Mouse (Mus musculus) urinary bladder, postnatal 4 days (tissue): Measurements from ENCODE around the gene Ppp6r3.
"Not testable (repeated sequence)": the region's sequence is repeated elsewhere in the genome, so short reads cannot be mapped to it uniquely, and the experiment has no call there.

Experiments used
- DNase-seq, 2 experiments: peaks; one replicate each; pipeline ENCODE4 v3.0.0; 2021 to 2022; ENCODE audit warnings: low spot score in 2 of 2

The Ppp6r3 gene

DNA sequence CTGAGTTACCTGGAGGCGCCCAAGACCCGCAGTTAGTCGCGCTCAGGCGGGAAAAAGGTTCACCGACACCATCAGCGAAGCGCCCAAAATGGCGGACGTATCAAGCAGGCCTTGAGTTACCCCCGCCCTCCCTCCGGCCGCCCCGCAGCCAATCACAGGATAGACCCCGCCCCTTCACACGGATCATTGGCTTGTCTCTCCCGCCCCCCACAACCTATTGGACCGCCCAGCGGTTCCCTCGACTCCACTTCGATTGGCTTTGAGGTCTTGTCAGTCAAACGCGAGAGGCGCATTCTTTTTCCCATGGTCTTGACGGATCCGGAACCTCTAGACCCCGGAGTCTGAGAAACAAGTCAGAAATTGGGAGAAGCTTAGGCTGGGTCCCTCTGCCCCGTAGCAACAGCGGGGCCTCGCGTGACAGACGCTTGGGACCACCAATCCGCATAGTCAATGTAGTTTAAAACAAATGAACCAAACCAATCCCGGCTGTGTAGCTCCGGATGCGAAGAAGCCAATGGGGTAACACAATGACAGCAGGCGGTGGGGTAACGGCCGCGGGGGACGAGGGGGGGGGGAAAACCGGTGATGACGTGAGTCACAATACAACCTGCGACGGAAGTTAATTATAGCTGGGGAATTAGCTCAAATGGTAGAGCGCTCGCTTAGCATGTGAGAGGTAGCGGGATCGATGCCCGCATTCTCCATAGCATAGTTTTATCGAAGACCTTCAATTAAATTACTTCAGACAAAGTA is at the start of gene Ppp6r3:
Ppp6r3 (minus strand) TSS at position 118 of the 753 bp plus-strand sequence.
- DNase-seq: peak; percentile 97 to 99

DNA sequence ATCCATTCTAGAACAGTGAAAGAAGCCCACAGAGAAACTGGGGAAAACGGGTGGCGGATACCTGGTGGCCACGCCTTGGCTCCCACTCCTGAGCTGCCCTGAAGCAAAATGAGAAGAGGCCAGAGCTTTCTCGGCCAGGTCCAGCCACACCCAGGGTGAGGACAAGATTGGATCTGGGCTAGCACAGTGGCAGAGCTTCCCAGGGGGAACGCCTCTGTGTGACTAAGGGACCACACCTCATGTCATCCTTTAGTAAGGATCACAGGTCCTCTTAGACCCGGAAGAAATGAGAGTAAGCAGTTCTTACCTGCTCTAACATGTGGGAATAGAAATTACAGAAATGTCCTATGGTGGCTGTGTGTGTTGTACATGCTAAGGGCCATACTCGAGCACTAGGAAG is 49.6 kb upstream of the Ppp6r3 start:
- no peak for DNase-seq

GRCm38 (mm10) chr19:3623824-3624223 is 48.3 kb upstream of the Ppp6r3 start:
- DNase-seq: no peak

DNA sequence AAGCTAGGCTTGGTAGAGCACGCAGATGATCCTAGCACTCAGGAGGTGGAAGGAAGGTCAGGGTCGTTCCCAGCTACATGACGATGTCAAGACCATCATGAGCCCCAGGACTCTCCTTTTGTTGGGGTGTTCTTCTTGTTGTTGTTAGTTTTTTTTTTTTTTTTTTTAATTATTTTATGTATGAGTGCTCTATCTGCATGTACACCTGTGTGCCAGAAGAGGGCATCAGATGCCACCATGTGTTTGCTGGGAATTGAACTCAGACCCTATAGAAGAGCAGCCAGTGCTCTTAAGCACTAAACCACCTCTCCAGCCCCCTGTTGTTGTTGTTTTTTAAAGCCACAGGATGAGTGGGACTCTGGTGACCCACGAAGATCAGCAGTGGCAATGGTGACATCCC is 47.7 kb upstream of the Ppp6r3 start:
- no peak for DNase-seq

- DNase-seq: no peak
These were observed 45.3 kb upstream of the Ppp6r3 start for GRCm38 (mm10) chr19:3620871-3621270.

- DNase-seq: no peak
These were observed 43.8 kb upstream of the Ppp6r3 start for GRCm38 (mm10) chr19:3619359-3619758.

GRCm38 (mm10) chr19:3613991-3614390 is 38.4 kb upstream of the Ppp6r3 start:
- no peak for DNase-seq

- no peak for DNase-seq
These were observed 37.2 kb upstream of the Ppp6r3 start for GRCm38 (mm10) chr19:3612534-3613273.

GRCm38 (mm10) chr19:3611730-3612129 is 36.2 kb upstream of the Ppp6r3 start:
- no peak for DNase-seq

DNA sequence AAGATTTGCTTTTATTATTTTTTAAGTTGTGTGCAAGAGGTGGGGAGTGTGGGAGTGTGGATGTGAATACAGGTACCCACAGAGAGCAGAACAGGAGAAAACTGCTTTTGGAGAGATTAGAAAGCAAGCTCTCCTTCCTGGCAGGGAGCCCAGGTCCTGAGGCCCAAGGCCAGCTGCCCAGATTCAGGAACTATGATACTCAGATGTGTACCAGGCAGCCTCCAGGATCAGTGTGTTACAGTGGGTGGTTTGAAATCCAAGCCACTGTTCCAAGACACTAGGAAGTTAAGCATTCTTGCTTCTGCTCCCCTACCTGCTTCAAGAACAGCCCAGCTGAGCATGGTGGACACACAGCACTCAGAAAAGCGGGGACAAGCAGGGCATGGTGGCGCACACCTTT is 35.3 kb upstream of the Ppp6r3 start:
- DNase-seq: no peak

- no peak for DNase-seq
These were observed 34.3 kb upstream of the Ppp6r3 start for GRCm38 (mm10) chr19:3609826-3610225.

DNA sequence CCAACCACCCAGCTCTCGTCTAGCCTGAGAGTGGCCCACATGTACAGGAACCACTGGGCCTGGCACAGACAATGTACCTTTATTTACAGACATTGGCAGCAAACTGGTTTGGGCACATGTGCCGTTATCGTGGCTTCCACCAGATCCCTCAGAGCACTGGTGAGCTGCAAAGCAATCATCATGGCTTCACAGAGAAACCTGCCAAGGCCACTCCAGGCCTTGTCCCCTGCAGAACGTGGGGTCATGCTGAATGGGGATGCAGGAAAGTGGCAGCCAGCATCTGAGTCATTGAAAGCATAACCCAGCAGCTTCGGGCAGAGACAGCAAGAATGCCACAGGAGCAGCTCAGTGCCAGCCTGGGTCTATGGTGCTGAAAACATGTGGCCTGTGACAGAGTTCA is 18.8 kb upstream of the Ppp6r3 start:
- no peak for DNase-seq

- DNase-seq: no peak
These were observed 18.0 kb upstream of the Ppp6r3 start for GRCm38 (mm10) chr19:3593379-3594055.

DNA sequence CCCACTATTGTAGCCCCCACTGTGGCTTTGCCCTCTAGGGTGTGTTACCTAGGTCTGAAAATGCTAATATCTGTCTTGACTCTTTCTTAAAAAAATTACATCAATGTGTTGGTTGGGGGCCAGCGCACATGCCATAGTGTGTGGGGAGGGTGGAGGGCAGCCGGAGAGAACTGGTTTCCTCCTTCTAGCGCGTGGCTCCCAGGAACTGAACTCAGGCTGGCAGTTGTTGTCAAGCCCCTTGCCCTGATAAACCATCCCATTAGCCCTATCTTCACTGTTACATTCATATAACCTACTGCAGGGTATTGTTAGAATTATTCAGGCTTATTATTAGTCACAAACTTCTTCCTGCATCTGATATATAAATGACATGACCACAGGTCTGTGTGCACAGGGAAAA is 14.4 kb upstream of the Ppp6r3 start:
- DNase-seq: no peak

GRCm38 (mm10) chr19:3589547-3589946 is 14.0 kb upstream of the Ppp6r3 start:
- no peak for DNase-seq

DNA sequence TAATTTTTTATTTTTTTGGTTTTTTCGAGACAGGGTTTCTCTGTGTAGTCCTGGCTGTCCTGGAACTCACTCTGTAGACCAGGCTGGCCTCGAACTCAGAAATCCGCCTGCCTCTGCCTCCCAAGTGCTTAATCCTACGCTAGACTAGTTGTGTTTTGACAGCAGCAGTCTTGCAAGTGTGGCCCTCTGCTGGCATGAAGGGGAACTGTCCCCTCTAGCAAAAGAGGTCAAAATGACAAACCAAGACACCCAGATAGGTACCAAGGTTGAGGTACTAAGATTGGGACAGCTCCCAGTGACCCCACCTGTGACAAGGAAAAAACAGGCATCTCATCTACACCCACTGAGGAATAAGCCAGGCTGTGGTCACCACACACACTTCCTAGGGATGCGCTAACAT is 12.2 kb upstream of the Ppp6r3 start:
- not testable (repeated sequence) for DNase-seq

DNA sequence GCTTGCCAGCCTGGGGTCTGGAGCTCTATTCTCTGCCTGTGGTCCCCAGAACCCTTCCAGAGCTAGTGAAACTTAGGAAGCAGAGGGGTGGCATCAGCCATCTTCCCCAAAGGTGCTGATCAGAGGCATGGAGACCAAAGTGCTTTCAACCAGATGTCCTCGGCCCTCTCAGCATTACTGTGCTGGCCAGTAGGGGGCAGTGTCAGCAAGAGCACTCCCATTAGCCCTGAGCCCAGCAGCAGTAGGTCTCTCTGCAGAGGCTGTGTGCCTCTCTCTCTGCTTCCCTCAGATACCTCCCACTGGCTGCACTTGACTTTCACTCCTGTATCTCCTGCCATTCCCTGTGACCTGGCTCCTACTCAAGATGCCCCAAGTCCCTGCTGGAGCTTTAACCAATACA is 11.0 kb upstream of the Ppp6r3 start:
- DNase-seq: no peak

DNA sequence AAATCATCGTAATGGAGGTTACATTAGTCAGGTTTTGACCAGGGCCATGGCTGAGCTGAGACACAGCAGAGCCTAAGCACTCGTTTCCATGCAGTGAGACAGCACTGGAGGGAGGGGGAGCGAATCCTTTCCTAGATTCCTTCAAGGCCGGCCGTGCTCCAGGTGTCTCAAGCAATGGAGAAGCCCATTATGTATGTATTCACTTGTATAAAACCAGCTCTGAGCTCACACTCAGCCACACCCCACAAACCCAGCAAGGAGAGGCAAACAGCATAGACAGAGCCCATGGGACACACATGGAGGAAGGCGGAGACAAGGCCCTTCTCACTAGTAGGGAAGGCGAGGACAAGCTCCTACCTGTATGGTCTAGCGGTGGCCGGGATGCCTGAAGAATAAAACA is 10.5 kb upstream of the Ppp6r3 start:
- DNase-seq: no peak

GRCm38 (mm10) chr19:3581326-3581725 is 5.8 kb upstream of the Ppp6r3 start:
- DNase-seq: no peak

DNA sequence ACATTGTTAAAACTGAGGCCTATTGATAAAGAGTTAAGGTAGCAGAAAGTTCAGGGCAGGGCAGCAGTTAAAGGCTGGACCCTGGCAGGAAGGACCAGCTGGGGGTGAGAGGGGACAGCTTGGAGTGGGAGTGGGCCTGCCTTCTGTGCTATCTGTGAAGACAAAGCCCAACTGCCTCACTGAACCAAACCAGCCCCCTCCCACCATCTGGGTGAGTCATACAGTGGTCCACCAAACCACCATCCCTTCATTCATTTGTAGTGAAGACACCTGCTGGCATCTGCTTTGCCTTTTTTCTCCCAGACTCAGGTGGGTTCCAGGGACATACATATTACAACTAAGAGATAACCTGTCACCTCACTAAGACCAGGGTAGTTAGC is 2.4 kb upstream of the Ppp6r3 start:
- DNase-seq: no peak

GRCm38 (mm10) chr19:3577265-3577910 is 1.8 kb upstream of the Ppp6r3 start:
- no peak for DNase-seq
